Comparison of ENCODE assay signal across 8 mouse cellular contexts in the genomic region with DNA sequence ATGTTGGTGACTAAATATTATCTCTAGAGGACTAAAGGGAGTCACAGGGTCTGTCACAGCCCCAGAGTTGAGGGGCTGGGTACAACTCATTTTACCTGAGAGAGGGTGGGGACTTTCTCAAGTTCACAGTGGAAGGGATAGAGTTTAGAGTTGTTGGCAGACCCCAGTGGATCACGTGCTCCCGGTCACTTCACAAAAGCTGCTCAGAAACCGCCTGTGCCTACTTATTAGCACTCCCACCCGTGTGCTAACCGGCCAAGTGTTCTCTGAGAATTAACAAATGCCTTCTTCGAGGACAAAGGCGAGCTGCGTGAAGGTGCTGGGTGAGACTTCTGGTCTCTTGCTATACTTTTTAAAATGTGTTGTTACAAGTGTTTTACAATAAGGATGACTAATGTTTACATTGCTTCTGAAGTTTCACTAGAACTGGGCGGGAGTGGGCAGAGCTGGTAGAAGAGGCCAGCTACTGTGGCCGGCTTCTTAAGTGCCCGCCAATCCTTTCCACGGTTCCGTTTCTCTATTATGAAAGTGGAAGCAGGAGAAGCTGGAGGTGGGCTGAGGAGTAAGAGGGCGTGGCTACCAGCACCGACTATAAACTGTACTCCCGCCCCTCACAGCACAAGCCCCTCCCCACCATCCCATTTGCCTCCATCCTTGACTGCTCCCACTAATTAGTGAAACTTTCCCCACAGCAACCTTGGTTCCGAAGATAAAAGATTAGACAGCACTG. TPM values are rescaled to one million over a fixed set of nuclear protein-coding genes. Genes with fewer than 3 reads are reported as not detected.
DNase-seq lines count a peak whose midpoint lies in the region; ATAC-seq and TF ChIP-seq lines count a peak whose summit lies in the region.

No protein-coding gene starts in this region.

- no peak for DNase-seq in heart, adult 2 months
- DNase-seq in ovary, postnatal 36 days (ENCODE audit: low spot score): peak; percentile 28
- DNase-seq in frontal cortex, postnatal 10 days (ENCODE audit: low spot score in 2 of 2): no peak
- DNase-seq in layer of hippocampus, adult 9-10 months (ENCODE audit: low spot score): no peak
- no peak for DNase-seq in spleen, postnatal 10 days (ENCODE audit: low spot score in 2 of 2)

- TF ChIP-seq EP300 in heart, adult 2 months (IDR thresholded peaks at IDR 0.05; ENCODE audit: insufficient read depth, low read depth, low read length): no peak

- no peaks in the 10 kb centered on the region for H3K4me1 ChIP-seq in heart, embryonic 16.5 days (ENCODE audit: control insufficient read depth, insufficient read depth, low read length)
- no peaks in the 10 kb centered on the region for H3K4me1 ChIP-seq in heart, adult 2 months (ENCODE audit: control insufficient read depth, insufficient read depth, low read length)
- no peaks in the 10 kb centered on the region for H3K4me1 ChIP-seq in forebrain, embryonic 15.5 days
- H3K4me1 ChIP-seq in limb, embryonic 13.5 days: peaks cover 7% of the 10 kb centered on the region; the same call in 1 of the 2 replicates

- no peak for TF ChIP-seq CTCF in heart, adult 2 months (IDR thresholded peaks at IDR 0.05)

- no peak for ATAC-seq in heart, embryonic 16.5 days (replicated peaks; ENCODE audit: extremely low read depth, insufficient read depth, low FRiP score)
- ATAC-seq in forebrain, embryonic 15.5 days (replicated peaks): peak; percentile 66; the same call in 1 of the 2 replicates
- peak; percentile 36; the same call in 1 of the 2 replicates for ATAC-seq in limb, embryonic 13.5 days (ENCODE audit: low FRiP score, low read depth)

- WGBS in heart, embryonic 16.5 days: 37% methylated on average over 17 of the region's 17 CpGs
- 37% methylated on average over 17 of the region's 17 CpGs for WGBS in heart, adult 2 months
- WGBS in forebrain, embryonic 15.5 days: 29% methylated on average over 17 of the region's 17 CpGs
- 33% methylated on average over 17 of the region's 17 CpGs for WGBS in limb, embryonic 13.5 days

- no peak overlapping the region; the same call in 1 of the 2 replicates for H3K9ac ChIP-seq in heart, embryonic 16.5 days (ENCODE audit: low read length)
- no peak overlapping the region for H3K9ac ChIP-seq in heart, adult 2 months (ENCODE audit: low read depth, low read length)
- H3K9ac ChIP-seq in forebrain, embryonic 15.5 days (replicated peaks): no peak overlapping the region
- H3K9ac ChIP-seq in limb, embryonic 13.5 days: no peak overlapping the region

- no peaks in the 10 kb centered on the region for H3K79me2 ChIP-seq in heart, adult 2 months (replicated peaks; ENCODE audit: control insufficient read depth, insufficient read depth, low read length)

- intact Hi-C loops in heart, adult 2 months (cut with DNase I): no loop called here

- H3K27ac ChIP-seq in heart, embryonic 16.5 days (ENCODE audit: low read length): no peak overlapping the region
- H3K27ac ChIP-seq in heart, adult 2 months: no peak overlapping the region
- no peak overlapping the region for H3K27ac ChIP-seq in forebrain, embryonic 15.5 days (replicated peaks)
- no peak overlapping the region for H3K27ac ChIP-seq in limb, embryonic 13.5 days

- no peaks in the 10 kb centered on the region for H3K9me3 ChIP-seq in heart, embryonic 16.5 days (replicated peaks; ENCODE audit: control insufficient read depth, low read length)
- no peaks in the 10 kb centered on the region for H3K9me3 ChIP-seq in forebrain, embryonic 15.5 days
- H3K9me3 ChIP-seq in limb, embryonic 13.5 days: no peaks in the 10 kb centered on the region

- H3K4me3 ChIP-seq in heart, embryonic 16.5 days (ENCODE audit: low read length): peak overlapping the region; percentile 21
- no peak overlapping the region for H3K4me3 ChIP-seq in heart, adult 2 months
- no peak overlapping the region for H3K4me3 ChIP-seq in forebrain, embryonic 15.5 days
- H3K4me3 ChIP-seq in limb, embryonic 13.5 days: peak overlapping the region; percentile 20

- no peak for TF ChIP-seq POLR2A in heart, adult 2 months (IDR thresholded peaks at IDR 0.05; ENCODE audit: insufficient read depth, low read depth, low read length)

- H3K4me2 ChIP-seq in heart, embryonic 16.5 days (ENCODE audit: low read depth, low read length): peak overlapping the region; percentile 31
- H3K4me2 ChIP-seq in forebrain, embryonic 15.5 days (replicated peaks): peak overlapping the region; percentile 11
- H3K4me2 ChIP-seq in limb, embryonic 13.5 days (replicated peaks): peak overlapping the region; percentile 53

- H3K27me3 ChIP-seq in heart, embryonic 16.5 days (ENCODE audit: control insufficient read depth, insufficient read depth, low read length): no peaks in the 10 kb centered on the region
- H3K27me3 ChIP-seq in heart, adult 2 months (ENCODE audit: control insufficient read depth, insufficient read depth, low read length): no peaks in the 10 kb centered on the region
- no peaks in the 10 kb centered on the region for H3K27me3 ChIP-seq in forebrain, embryonic 15.5 days
- H3K27me3 ChIP-seq in limb, embryonic 13.5 days: no peaks in the 10 kb centered on the region

- H3K36me3 ChIP-seq in heart, embryonic 16.5 days (ENCODE audit: control insufficient read depth, insufficient read depth): no peaks in the 10 kb centered on the region
- no peaks in the 10 kb centered on the region for H3K36me3 ChIP-seq in heart, adult 2 months (ENCODE audit: control insufficient read depth, insufficient read depth, low read length)
- no peaks in the 10 kb centered on the region for H3K36me3 ChIP-seq in forebrain, embryonic 15.5 days
- H3K36me3 ChIP-seq in limb, embryonic 13.5 days: no peaks in the 10 kb centered on the region

RNA-seq across cellular contexts. Expression of a gene that starts 11.5 kb away (rescaled TPM):
- 0.91 and 4.3 TPM in 2 replicates for polyA plus RNA-seq in heart, embryonic 16.5 days (2015; fragmentation: Nextera tagmentation; extraction: Ambion mirVana)
- total RNA-seq in heart, adult 2 months (2021): under 1 TPM in 1 of 2 experiments, not detected in 1; 0.07 TPM
- polyA plus RNA-seq in heart, adult 2 months (2012; rRNA removed): 0.44 and 0.76 TPM in 2 replicates
- polyA plus RNA-seq in forebrain, embryonic 15.5 days (2015; fragmentation: Nextera tagmentation; extraction: Ambion mirVana): not detected in 2 replicates
- not detected in 2 replicates for polyA plus RNA-seq in limb, embryonic 13.5 days (2015; fragmentation: Nextera tagmentation; extraction: Ambion mirVana)

RNA-seq across cellular contexts. Expression of a gene that starts 21.1 kb away (rescaled TPM):
- polyA plus RNA-seq in heart, embryonic 16.5 days (2015; fragmentation: Nextera tagmentation; extraction: Ambion mirVana): 0.42 and 0.92 TPM in 2 replicates
- total RNA-seq in heart, adult 2 months (2021): 1 to 10 TPM; 2.1 to 2.3 TPM
- polyA plus RNA-seq in heart, adult 2 months (2012; rRNA removed): 3.9 and 4.9 TPM in 2 replicates
- 0.39 and 0.42 TPM in 2 replicates for polyA plus RNA-seq in forebrain, embryonic 15.5 days (2015; fragmentation: Nextera tagmentation; extraction: Ambion mirVana)
- 0.47 and 0.88 TPM in 2 replicates for polyA plus RNA-seq in limb, embryonic 13.5 days (2015; fragmentation: Nextera tagmentation; extraction: Ambion mirVana)

RNA-seq across cellular contexts. Expression of a gene that starts 51.4 kb away (rescaled TPM):
- 36.7 and 47.0 TPM in 2 replicates for polyA plus RNA-seq in heart, embryonic 16.5 days (2015; fragmentation: Nextera tagmentation; extraction: Ambion mirVana)
- total RNA-seq in heart, adult 2 months (2021): 10 to 100 TPM; 10.7 to 12.0 TPM
- 11.1 and 11.5 TPM in 2 replicates for polyA plus RNA-seq in heart, adult 2 months (2012; rRNA removed)
- 166 and 173 TPM in 2 replicates for polyA plus RNA-seq in forebrain, embryonic 15.5 days (2015; fragmentation: Nextera tagmentation; extraction: Ambion mirVana)
- polyA plus RNA-seq in limb, embryonic 13.5 days (2015; fragmentation: Nextera tagmentation; extraction: Ambion mirVana): 106 and 111 TPM in 2 replicates

Comparison
In these comparisons a context has a peak if more than half of its experiments do, and no peak if none do; other contexts are left out.
1. H3K4me3 ChIP-seq: peak in heart, embryonic 16.5 days (single experiment) and limb, embryonic 13.5 days (single experiment); none in heart, adult 2 months (single experiment) and forebrain, embryonic 15.5 days (single experiment).
2. Peak in every context shown above with its lines, with median percentiles within 50 percentile points of each other: H3K4me2 ChIP-seq.